Mouse (Mus musculus) Patski (cell line): ENCODE measurements around the gene Gatad2a. TPM values are rescaled to one million over a fixed set of nuclear protein-coding genes. Genes with fewer than 3 reads are reported as not detected.

ENCODE experiments used
- ATAC-seq: fragments of 100-300 bp; one replicate; pipeline ENCODE4 v1.8.0; 2021
- CTCF ChIA-PET: fragments of 350-600 bp; sonication (Branson Sonifier 250); formaldehyde crosslinking; loops from one replicate; lab custom pipeline; 2022; ENCODE audit warnings: inconsistent platforms; lab: Charles Lee
- POLR2A ChIA-PET: fragments of 350-600 bp; sonication (Branson Sonifier 250); formaldehyde crosslinking; loops from one replicate; lab custom pipeline; 2022; ENCODE audit warnings: antibody characterized with exemption, inconsistent platforms; lab: Charles Lee
- DNase-seq: peaks from one replicate; pipeline ENCODE4 v3.0.0-alpha.2; 2011; ENCODE audit warnings: low read depth, low spot score
- H3K27me3 ChIP-seq: fragments of 371-371 bp; one replicate; pipeline ENCODE4 v1.5.1; 2021
- CTCF ChIP-seq: fragments of 100-300 bp; IDR thresholded peaks from one replicate; pipeline ENCODE4 v1.5.1; 2021
- in situ Hi-C: fragments of 300-500 bp; cut with MboI; formaldehyde crosslinking; loops from 3 replicates; pipeline ENCODE4 v1.11.1; 2018; ENCODE audit warnings: low pct_unique_long_range_greater_than_20kb, mixed read lengths
- polyA plus RNA-seq: library from polyadenylated mRNA; unstranded; gene quantifications from one replicate; pipeline ENCODE4 v1.2.3, GENCODE M21; 2021

Gatad2a gene
- polyA plus RNA-seq, 1 experiment from 2014 or later = 75.2 TPM

DNA sequence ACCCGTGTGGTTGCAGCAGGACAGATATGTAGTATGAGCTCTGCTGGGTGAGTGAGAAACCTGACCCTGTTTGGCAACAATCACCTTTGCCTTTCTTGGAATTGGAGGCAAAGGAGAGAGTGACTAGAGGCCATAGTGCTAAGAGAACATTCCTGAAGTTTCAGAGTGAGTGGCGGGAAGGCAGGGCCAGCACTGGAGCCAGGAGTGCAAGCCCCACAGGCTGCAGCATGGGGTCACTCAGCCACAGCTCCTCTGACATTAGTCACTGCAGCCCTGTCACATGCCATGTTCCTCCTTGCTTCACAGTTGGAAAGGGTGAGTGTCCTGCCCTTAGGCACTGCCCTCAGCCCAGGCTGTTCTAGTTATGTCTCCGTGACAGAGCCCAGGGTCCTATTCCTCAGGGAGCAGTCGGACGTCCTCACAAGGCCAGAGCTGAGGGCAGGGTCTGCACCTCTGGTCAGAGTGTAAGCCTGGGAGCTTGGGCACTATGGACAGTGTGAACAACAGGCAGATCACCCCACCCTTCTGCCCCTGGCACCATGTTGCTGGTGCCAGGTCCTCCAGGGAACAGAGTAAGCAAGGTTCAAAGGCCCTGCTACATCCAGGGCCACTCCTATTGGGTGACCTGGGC is 128.4 kb downstream of the Gatad2a start:
- TF ChIP-seq CTCF = no peak
- DNase-seq (peak; percentile 30), ATAC-seq (peak; percentile 71)
- ChIA-PET POLR2A (no interaction called here), CTCF (no interaction called here)
- H3K27me3 ChIP-seq = no peaks in the 10 kb centered on the region
- in situ Hi-C loops = no loop called here

GRCm38 (mm10) chr8:69864180-69864579 is 132.0 kb downstream of the Gatad2a start:
- ChIA-PET POLR2A (no interaction called here), CTCF (no interaction called here)
- DNase-seq (no peak), ATAC-seq (no peak)
- in situ Hi-C loops = no loop called here
- H3K27me3 ChIP-seq = no peaks in the 10 kb centered on the region
- no peak for TF ChIP-seq CTCF

DNA sequence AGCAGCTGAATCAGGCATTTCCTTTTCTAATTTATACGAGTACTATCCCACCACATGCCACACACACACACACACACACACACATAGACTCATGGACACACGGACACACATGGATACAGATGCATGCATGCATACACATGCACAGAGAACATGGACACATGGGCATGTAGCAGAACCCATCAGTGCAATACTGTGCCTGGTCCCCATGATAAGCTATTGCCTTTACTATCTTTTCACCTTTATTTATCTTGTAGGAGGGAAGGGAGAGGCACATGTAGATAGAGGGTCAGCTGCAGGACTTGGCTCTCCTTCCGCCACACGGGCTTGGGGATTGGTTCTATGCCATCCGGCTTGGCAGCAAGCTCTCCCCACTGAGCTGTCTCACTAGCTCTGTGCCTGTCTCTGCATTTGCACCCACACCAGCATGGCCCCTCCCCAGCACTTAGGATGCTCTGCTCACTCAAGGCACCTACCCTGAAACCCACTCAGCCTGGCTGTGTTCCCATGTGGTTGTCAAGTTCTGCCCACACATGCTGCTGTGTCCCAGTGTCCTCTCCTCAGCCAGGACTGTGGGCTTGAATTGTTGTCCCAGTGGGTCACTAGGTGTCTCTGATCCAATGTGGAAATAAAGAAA is 132.7 kb downstream of the Gatad2a start:
- ChIA-PET CTCF (no interaction called here), POLR2A (no interaction called here)
- no peak for ATAC-seq

DNA sequence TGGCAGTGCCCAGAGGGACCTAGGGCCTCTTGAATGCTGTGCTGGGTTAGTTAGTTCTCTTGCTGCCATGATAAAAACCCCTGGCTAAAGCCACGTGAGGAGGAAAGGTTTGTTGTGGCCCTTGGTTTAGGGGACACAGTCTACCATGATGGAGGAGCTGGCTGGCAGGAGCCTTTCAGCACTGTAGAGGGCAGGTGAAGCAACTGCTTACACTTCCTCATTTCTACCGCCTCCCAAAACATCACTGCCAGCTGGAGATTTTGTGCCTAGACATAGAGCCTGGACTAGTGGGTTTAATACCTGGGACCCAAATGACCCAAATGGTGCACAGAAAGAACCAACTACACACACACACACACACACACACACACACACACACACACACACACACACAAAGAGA is 134.9 kb downstream of the Gatad2a start:
- DNase-seq (no peak), ATAC-seq (no peak)
- in situ Hi-C loops = no loop called here
- CTCF ChIA-PET = no interaction called here
- POLR2A ChIA-PET = no interaction called here
- no peaks in the 10 kb centered on the region for H3K27me3 ChIP-seq
- TF ChIP-seq CTCF = no peak

More for the DNA sequence above, 132.7 kb downstream of the Gatad2a start:
- DNase-seq = no peak
- TF ChIP-seq CTCF = no peak
- H3K27me3 ChIP-seq = no peaks in the 10 kb centered on the region
- in situ Hi-C loops = no loop called here

- in situ Hi-C loops = no loop called here
These were observed 135.4 kb downstream of the Gatad2a start for GRCm38 (mm10) chr8:69860807-69861206.

More at GRCm38 (mm10) chr8:69860807-69861206, 135.4 kb downstream of the Gatad2a start:
- ATAC-seq = no peak
- no peak for TF ChIP-seq CTCF
- POLR2A ChIA-PET = no interaction called here
- DNase-seq = no peak
- H3K27me3 ChIP-seq = no peaks in the 10 kb centered on the region
- CTCF ChIA-PET = no interaction called here

Other genes starting within 250 kb of the Gatad2a start
- 3.6 TPM for gene Zfp963, start 246.4 kb downstream of the Gatad2a start, polyA plus RNA-seq
- gene Gm20422, start 221.5 kb downstream of the Gatad2a start, polyA plus RNA-seq = 0.15 TPM
- gene Atp13a1, start 205.2 kb downstream of the Gatad2a start, polyA plus RNA-seq = 55.4 TPM
- gene Zfp866, start 205.2 kb downstream of the Gatad2a start, polyA plus RNA-seq = 17.6 TPM
- 17.8 TPM for gene Gmip, start 187.7 kb downstream of the Gatad2a start, polyA plus RNA-seq
- 8.3 TPM for gene Lpar2, start 174.0 kb downstream of the Gatad2a start, polyA plus RNA-seq
- 8.0 TPM for gene Pbx4, start 163.9 kb downstream of the Gatad2a start, polyA plus RNA-seq
- 0.03 TPM for gene Cilp2, start 108.7 kb downstream of the Gatad2a start, polyA plus RNA-seq
- 3.7 TPM for gene Tssk6, start 94.2 kb downstream of the Gatad2a start, polyA plus RNA-seq
- gene Ndufa13, start 93.8 kb downstream of the Gatad2a start, polyA plus RNA-seq = 199 TPM
- gene Yjefn3, start 93.7 kb downstream of the Gatad2a start, polyA plus RNA-seq = 5.3 TPM
- gene Mau2, start 46.4 kb upstream of the Gatad2a start, polyA plus RNA-seq = 53.4 TPM
- 37.0 TPM for gene Sugp1, start 46.4 kb upstream of the Gatad2a start, polyA plus RNA-seq
- gene Tm6sf2, start 76.5 kb upstream of the Gatad2a start, polyA plus RNA-seq = 1.3 TPM
- gene Hapln4, start 87.1 kb upstream of the Gatad2a start, polyA plus RNA-seq = 7.3 TPM
- 0.01 TPM for gene Ncan, start 124.5 kb upstream of the Gatad2a start, polyA plus RNA-seq
- gene Nr2c2ap, start 134.9 kb upstream of the Gatad2a start, polyA plus RNA-seq = 35.1 TPM
- gene Rfxank, start 142.8 kb upstream of the Gatad2a start, polyA plus RNA-seq = 19.6 TPM
- 80.3 TPM for gene Borcs8, start 143.1 kb upstream of the Gatad2a start, polyA plus RNA-seq
- gene Mef2b, start 143.3 kb upstream of the Gatad2a start, polyA plus RNA-seq = 0.54 TPM
- gene Tmem161a, start 176.0 kb upstream of the Gatad2a start, polyA plus RNA-seq = 64.9 TPM
- gene Slc25a42, start 215.9 kb upstream of the Gatad2a start, polyA plus RNA-seq = 5.0 TPM
- 26.5 TPM for gene Sugp2, start 237.8 kb upstream of the Gatad2a start, polyA plus RNA-seq
- gene Armc6, start 238.1 kb upstream of the Gatad2a start, polyA plus RNA-seq = 16.4 TPM